Mouse (Mus musculus) mesoderm, embryonic 11.5 days (tissue): Measurements from ENCODE around the gene Hip1r.

ENCODE experiments used
- DNase-seq: peaks from one replicate; pipeline ENCODE4 v3.0.0-alpha.2; 2012; ENCODE audit warnings: low read depth, low spot score

The Hip1r gene

GRCm38 (mm10) chr5:124016291-124016821, 42.9 kb downstream of the Hip1r start:
- no peak for DNase-seq

DNA sequence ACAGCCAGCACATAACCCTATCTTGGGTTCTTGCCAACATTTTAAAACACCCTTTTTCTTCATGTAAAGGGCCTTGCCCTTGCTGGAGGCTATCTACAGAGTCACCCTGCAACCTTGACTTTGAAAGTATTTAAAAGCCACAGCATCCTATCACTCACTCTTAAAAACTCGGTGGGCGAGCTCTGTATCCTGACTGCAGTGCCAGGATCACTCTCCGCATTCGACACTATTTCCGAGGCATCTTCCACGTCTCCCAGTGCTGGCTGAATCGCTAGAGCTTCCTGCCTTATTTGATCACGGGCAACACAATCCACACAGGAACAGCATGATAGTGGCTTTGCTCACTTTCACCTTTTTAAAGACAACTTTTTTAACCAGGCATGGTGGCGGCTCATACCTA, 44.5 kb downstream of the Hip1r start:
- DNase-seq, result no peak

GRCm38 (mm10) chr5:124018651-124019050, 45.2 kb downstream of the Hip1r start:
- no peak for DNase-seq

DNA sequence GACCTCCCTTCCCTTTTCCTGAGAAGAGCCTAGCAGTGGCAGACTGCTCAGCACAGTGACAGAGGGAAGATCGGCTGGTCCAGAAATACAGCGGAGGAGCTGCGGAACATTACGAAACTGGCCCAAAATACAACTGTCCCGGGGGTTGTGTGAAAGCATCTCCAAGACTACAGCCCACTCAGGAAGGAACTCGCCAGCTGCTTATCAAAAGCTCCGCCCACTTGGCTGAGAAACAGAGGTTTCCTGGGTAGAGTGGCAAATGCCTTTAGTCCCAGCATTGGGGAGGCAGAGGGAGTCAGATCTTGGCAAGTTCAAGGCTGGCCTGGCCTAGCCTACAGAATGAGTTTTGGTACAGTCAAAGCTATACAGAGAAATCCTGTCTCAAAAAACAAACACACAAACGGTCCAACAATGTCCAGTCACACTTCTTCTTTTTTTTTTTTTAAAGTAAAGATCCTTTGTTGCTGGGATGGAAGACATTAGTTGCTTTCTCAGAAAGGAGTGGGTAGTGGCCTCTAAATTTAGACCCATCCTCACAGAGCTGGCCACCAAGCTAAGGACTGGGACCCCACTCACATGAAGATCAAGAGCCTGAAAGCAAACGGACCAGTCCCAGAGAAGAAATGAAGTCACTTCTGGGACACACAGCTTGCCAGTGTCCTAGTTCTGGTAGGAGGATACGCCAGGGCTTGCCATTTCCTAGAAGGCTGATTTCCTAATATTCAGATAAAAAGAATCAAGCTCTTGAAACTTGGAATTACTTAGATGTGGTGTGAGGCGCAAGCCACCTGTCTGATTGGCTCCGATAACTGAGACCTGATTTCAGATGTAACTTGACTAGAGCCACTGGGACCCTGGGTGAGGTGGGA, 46.2 kb downstream of the Hip1r start:
- no peak for DNase-seq

DNA sequence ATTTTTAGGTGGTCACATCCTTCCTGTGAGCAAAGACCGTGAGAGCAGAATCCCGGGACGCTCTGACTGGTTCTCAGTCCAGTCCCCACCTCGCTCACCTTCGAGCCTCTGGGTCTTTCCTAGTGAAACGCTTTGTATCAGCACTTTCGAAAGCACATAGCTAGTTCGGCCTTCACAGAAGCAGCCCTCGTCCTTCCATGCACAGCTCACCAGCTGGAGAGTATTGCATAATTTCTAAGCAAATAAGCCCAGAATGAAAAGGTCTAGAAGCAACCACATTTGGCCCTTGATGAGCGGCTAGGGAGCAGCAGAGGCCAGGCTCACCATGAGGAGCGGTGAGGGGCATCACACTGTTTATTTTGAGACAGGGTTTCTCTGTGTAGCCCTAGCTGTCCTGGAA, 47.7 kb downstream of the Hip1r start:
- DNase-seq, result no peak

- no peak for DNase-seq
Observed at GRCm38 (mm10) chr5:124021701-124022100, 48.3 kb downstream of the Hip1r start.

GRCm38 (mm10) chr5:124022365-124022764, 48.9 kb downstream of the Hip1r start:
- DNase-seq, result no peak

- no peak for DNase-seq
Observed at GRCm38 (mm10) chr5:124024677-124025076, 51.2 kb downstream of the Hip1r start.

DNA sequence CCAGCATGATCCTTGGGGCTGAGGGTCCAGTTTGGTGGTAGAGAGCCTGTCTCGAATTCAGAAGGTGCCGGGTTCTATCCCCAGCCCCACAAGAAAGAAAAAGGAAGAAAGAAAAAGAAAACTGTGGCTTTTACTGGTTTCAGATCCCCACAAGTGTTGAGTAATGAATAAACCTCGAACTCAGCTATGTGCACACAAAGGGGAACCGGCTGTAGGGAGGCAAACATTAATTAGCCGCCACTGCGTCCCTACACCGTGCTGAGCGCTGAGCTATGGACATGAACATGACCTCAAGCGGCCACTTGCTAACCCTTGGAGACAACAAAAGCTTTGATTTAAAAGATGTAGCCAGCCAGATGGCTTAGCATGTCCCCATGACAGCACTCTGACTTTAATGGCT, 51.7 kb downstream of the Hip1r start:
- DNase-seq, result no peak

- no peak for DNase-seq
Observed at GRCm38 (mm10) chr5:124025587-124026441, 52.4 kb downstream of the Hip1r start.

DNA sequence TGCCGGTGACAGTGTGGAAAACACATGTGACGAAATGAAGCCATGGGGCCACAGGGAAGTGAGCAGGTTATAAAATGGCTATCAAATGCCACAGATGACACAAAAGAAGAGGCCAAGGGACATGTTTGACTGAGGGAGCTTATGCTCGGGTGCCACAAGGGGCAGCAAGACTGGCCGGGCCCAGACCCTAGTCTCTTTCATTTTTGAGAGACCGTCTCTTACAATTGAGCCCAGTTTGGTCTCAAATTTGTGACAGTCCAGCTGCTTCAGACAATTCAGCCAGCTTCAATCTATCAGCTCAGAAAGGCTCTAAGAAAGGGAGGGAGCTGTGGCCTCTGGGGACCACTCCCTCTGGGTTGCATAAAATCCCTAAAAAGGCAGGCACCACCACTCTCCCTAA, 53.1 kb downstream of the Hip1r start:
- no peak for DNase-seq

- no peak for DNase-seq
Observed at GRCm38 (mm10) chr5:124027702-124028470, 54.5 kb downstream of the Hip1r start.

- no peak for DNase-seq
Observed at GRCm38 (mm10) chr5:124028680-124029079, 55.3 kb downstream of the Hip1r start.

- no peak for DNase-seq
Observed at GRCm38 (mm10) chr5:124029220-124030035, 56.0 kb downstream of the Hip1r start.

DNA sequence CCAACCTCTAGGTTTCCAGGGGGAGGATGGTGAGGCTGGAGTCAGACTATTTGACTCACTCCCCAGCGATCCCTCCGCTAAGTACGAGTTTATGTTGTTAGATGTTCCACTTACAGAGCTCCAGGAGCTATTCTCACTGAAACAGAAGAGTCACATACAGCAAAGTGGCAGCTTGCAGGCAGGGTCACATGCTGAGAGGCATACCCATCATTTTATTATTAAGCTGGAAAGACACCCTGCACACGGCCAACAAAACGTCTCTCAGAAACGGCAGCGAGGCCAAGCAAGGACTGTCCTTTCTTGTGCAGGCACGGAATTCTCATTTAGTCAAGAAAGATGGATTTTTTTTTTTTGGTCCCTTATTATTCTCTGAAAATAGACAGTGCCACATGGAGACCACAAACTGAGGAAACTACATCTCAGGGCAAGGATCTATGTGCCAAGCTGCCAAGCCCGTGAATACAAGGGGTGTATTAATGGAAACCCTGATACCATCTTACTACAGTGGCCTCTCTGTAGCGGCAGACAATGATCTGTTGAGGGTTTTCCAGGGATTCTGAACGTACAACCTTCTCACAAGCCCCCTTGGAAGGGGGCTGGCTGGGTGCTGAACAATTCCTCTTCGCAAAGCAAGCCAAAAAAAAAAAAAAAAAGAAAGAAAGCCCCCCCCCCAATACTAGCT, 57.1 kb downstream of the Hip1r start:
- DNase-seq, result no peak

GRCm38 (mm10) chr5:124031068-124031955, 57.9 kb downstream of the Hip1r start:
- DNase-seq, result no peak

GRCm38 (mm10) chr5:124032001-124032508, 58.6 kb downstream of the Hip1r start, which contains the start of gene Vps37b:
Gene Vps37b (minus strand): TSS chr5:124032270.
- DNase-seq, result peak; percentile 97

DNA sequence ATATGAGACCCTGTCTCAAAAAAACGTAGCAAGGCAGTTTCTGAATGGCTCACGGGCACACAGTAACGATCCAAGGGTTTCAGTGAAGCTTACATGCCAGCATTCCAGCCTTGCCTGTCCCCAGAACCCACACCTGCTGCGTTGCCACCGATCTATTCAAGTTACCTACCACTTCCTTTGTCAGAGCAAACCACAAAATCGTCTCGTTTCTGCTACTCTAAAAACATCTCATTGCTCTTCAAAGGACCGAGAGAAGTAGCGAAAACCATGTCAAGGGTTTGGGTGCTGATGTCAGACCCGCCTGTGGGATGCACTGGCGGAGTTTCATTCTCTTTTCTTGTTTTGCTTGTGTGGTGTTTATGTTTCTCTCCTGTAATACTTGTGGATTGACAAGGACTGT, 61.0 kb downstream of the Hip1r start:
- DNase-seq, result no peak

- DNase-seq, result no peak
Observed at GRCm38 (mm10) chr5:124035406-124035805, 62.0 kb downstream of the Hip1r start.
